Mouse (Mus musculus) liver, embryonic 15.5 days (tissue): Measurements from ENCODE around the gene Chac2. TPM values are rescaled to one million over a fixed set of nuclear protein-coding genes. Genes with fewer than 3 reads are reported as not detected.

Experiments
- ATAC-seq: fragments of 200-750 bp; cut with Nextera tagmentation; 2 replicates; pipeline ENCODE4 v1.8.0; 2017; ENCODE audit warnings: moderate number of reproducible peaks, mild to moderate bottlenecking, moderate library complexity; ENCODE audit not compliant: insufficient read depth
- H3K27ac ChIP-seq: fragments of 300-500 bp; sonication (generic); replicated peaks from 2 replicates; pipeline ENCODE4 v1.5.1; 2015; ENCODE audit warnings: mild to moderate bottlenecking, inconsistent platforms
- H3K27me3 ChIP-seq: fragments of 300-500 bp; sonication (generic); 2 replicates; pipeline ENCODE4 v1.6.1; 2015; ENCODE audit warnings: mild to moderate bottlenecking, inconsistent platforms
- H3K36me3 ChIP-seq: fragments of 300-500 bp; sonication (generic); replicated peaks from 2 replicates; pipeline ENCODE4 v1.6.1; 2015; ENCODE audit warnings: moderate library complexity, mild to moderate bottlenecking, inconsistent platforms
- H3K4me1 ChIP-seq: fragments of 300-500 bp; sonication (generic); replicated peaks from 2 replicates; pipeline ENCODE4 v1.6.1; 2015; ENCODE audit warnings: inconsistent platforms
- H3K4me2 ChIP-seq: fragments of 300-500 bp; sonication (generic); 2 replicates; pipeline ENCODE4 v1.6.1; 2015; ENCODE audit warnings: moderate library complexity, mild to moderate bottlenecking, inconsistent platforms
- H3K4me3 ChIP-seq: fragments of 300-500 bp; sonication (generic); replicated peaks from 2 replicates; pipeline ENCODE4 v1.5.1; 2015; ENCODE audit warnings: mild to moderate bottlenecking, inconsistent platforms
- H3K9ac ChIP-seq: fragments of 300-500 bp; sonication (generic); 2 replicates; pipeline ENCODE4 v1.6.1; 2015; ENCODE audit warnings: moderate library complexity, mild to moderate bottlenecking, inconsistent platforms
- H3K9me3 ChIP-seq: fragments of 300-500 bp; sonication (generic); replicated peaks from 2 replicates; pipeline ENCODE4 v1.6.1; 2016; ENCODE audit warnings: inconsistent platforms
- WGBS: fragments of 180-500 bp; shearing (Covaris S2); methylation state at CpG from one replicate; pipeline ENCODE4 v1.1.7; 2015; ENCODE audit warnings: mixed read lengths; ENCODE audit not compliant: insufficient replicate concordance; 5-methylcytosine and 5-hydroxymethylcytosine counted together
- polyA plus RNA-seq: library from polyadenylated mRNA; unstranded; fragments of >200 nt; fragmentation: Nextera tagmentation; extraction: Ambion mirVana; gene quantifications from 2 replicates; pipeline ENCODE4 v1.2.1, GENCODE M21; 2015

Chac2 gene
- polyA plus RNA-seq, 1 experiment from 2014 or later, result 96.8 TPM

- H3K27ac ChIP-seq, result peak within 1 kb of the TSS; percentile 95
- peak within 1 kb of the TSS; percentile 93 for H3K9ac ChIP-seq
- H3K4me2 ChIP-seq, result peak within 1 kb of the TSS; percentile 66
- no peaks in the 10 kb centered on the region for H3K9me3 ChIP-seq
- WGBS, result under 1% methylated on average over 40 of the region's 40 CpGs
- peaks cover 22% of the 10 kb centered on the region for H3K36me3 ChIP-seq
- H3K27me3 ChIP-seq, result no peaks in the 10 kb centered on the region
- peak; percentile 90 for ATAC-seq
- H3K4me1 ChIP-seq, result peaks cover 16% of the 10 kb centered on the region
- peak within 1 kb of the TSS; percentile 94 for H3K4me3 ChIP-seq
These were observed 31.8 kb downstream of the Chac2 start, which contains the start of gene Erlec1 for GRCm38 (mm10) chr11:30954279-30954725. Erlec1 (minus strand) TSS chr11:30954335.

DNA sequence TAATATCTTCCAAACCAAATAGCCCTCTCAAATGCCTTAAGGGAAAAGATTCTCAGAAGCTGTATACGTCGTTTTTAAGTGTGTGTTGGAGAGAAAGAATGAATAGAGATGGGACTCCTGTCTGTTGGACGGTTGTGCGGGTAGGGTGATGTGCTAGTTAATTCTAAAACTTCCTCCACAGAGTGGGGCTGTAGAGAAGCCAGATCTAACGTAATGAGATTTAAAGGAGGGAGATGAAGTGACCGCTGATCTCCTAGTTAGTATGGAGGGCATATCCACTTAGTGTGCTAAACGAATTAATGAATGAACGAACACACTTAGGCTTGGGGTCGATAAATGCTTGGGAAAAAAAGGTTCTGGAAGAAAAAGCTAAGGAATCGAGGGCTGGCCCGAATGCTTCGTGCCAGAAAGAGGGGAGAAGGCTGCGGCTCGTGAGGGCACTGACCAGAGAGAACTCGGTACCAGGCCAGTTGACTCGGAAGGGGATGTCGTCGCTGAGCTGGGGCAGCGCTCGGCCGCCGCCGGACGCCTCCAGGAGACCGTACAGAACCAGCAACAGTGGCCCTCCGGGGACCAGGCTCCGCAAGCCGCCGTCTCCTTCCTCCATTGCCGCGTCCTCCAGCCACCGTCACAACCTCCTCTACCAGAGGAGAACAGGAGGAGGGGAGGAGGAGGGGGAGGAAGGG is 32.5 kb downstream of the Chac2 start:
- peak overlapping the region; percentile 66 for H3K4me2 ChIP-seq
- peak overlapping the region; percentile 93 for H3K9ac ChIP-seq
- H3K27ac ChIP-seq, result peak overlapping the region; percentile 95
- H3K4me3 ChIP-seq, result peak overlapping the region; percentile 94
- peaks cover 16% of the 10 kb centered on the region for H3K4me1 ChIP-seq
- H3K9me3 ChIP-seq, result no peaks in the 10 kb centered on the region
- ATAC-seq, result peak; percentile 80
- 1% methylated on average over 30 of the region's 32 CpGs for WGBS
- H3K27me3 ChIP-seq, result no peaks in the 10 kb centered on the region
- H3K36me3 ChIP-seq, result peaks cover 29% of the 10 kb centered on the region

DNA sequence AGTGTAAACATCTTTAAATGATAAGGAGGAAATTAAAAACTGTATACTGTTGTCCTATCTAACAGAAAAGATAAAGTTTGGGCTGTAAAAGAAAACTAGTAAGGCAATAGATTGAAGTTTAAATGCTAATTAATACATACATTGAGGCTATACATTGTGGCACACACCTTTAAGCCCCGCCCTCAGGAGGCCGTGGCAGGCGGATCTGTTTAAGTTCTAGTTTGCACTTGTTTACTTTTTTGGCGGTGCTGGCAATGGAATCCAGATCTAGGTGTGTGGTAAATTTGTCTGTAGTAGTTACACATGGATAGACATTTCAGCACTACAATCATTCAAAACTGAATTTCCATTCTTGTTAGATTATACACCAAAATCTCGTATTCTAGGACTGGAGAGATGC is 33.3 kb downstream of the Chac2 start:
- peaks cover 16% of the 10 kb centered on the region for H3K4me1 ChIP-seq
- H3K9ac ChIP-seq, result peak overlapping the region; percentile 93
- peak overlapping the region; percentile 95 for H3K27ac ChIP-seq
- H3K36me3 ChIP-seq, result peaks cover 33% of the 10 kb centered on the region
- peak overlapping the region; percentile 94 for H3K4me3 ChIP-seq
- WGBS, result 39% methylated on average over 5 of the region's 5 CpGs
- H3K9me3 ChIP-seq, result no peaks in the 10 kb centered on the region
- 0 out of 2 replicates have a peak, but pooled peaks have one; percentile 17 for ATAC-seq
- peak overlapping the region; percentile 66 for H3K4me2 ChIP-seq
- no peaks in the 10 kb centered on the region for H3K27me3 ChIP-seq

- H3K4me2 ChIP-seq, result no peak overlapping the region
- no peak overlapping the region for H3K27ac ChIP-seq
- no peak for ATAC-seq
- WGBS, result 89% methylated on average over 2 of the region's 2 CpGs
- H3K27me3 ChIP-seq, result no peaks in the 10 kb centered on the region
- no peaks in the 10 kb centered on the region for H3K9me3 ChIP-seq
- no peaks in the 10 kb centered on the region for H3K4me1 ChIP-seq
- H3K4me3 ChIP-seq, result no peak overlapping the region
- no peak overlapping the region for H3K9ac ChIP-seq
- peaks cover 64% of the 10 kb centered on the region for H3K36me3 ChIP-seq
These were observed 42.6 kb downstream of the Chac2 start for GRCm38 (mm10) chr11:30943522-30943921.

GRCm38 (mm10) chr11:30928498-30928897 is 57.7 kb downstream of the Chac2 start:
- Histone ChIP-seq H3K27me3 (no peaks in the 10 kb centered on the region), H3K4me3 (no peak overlapping the region), H3K9ac (no peak overlapping the region), H3K36me3 (peaks cover 25% of the 10 kb centered on the region), H3K4me1 (peaks cover 7% of the 10 kb centered on the region), H3K9me3 (no peaks in the 10 kb centered on the region), H3K27ac (no peak overlapping the region), H3K4me2 (no peak overlapping the region)
- no peak for ATAC-seq
- WGBS, result 92% methylated on average over 1 of the region's 1 CpGs

DNA sequence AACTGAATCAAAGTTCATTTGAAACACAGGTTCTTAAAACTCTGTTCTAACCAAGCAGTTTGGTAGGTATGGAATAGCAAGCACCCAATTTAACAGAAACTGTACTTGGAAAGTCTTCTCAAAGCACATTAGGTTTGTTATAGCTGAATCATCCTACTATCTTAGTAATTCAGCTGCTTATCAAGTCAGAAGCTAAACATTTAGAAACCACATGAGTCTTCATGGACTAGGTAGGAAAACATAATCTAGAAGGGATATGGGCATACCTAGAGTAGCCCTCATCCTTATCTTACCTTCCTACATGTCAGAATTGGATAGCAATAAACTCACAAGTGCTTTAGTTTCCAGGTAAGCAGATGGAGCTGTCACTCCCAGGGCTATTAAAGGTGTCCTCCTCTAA is 58.1 kb downstream of the Chac2 start:
- no peak overlapping the region for H3K9ac ChIP-seq
- peaks cover 7% of the 10 kb centered on the region for H3K4me1 ChIP-seq
- no peaks in the 10 kb centered on the region for H3K9me3 ChIP-seq
- H3K4me3 ChIP-seq, result no peak overlapping the region
- H3K27ac ChIP-seq, result no peak overlapping the region
- no peak overlapping the region for H3K4me2 ChIP-seq
- no peaks in the 10 kb centered on the region for H3K27me3 ChIP-seq
- peak; percentile 67 for ATAC-seq
- H3K36me3 ChIP-seq, result peaks cover 25% of the 10 kb centered on the region

Other genes with a start within 250 kb of the Chac2 start
- 7.6 and 9.2 TPM in 2 replicates for gene Psme4, start 214.6 kb downstream of the Chac2 start, polyA plus RNA-seq
- gene Gpr75, start 101.0 kb downstream of the Chac2 start, polyA plus RNA-seq, result 0.05 TPM in 1 of 2 replicates, not detected in the other
- gene Asb3, start 100.9 kb downstream of the Chac2 start, polyA plus RNA-seq, result 11.5 and 12.9 TPM in 2 replicates
- 5.9 and 7.2 TPM in 2 replicates for gene Erlec1, start 32.0 kb downstream of the Chac2 start, polyA plus RNA-seq
- not detected in 2 replicates for gene Gm17332, start 196.1 kb upstream of the Chac2 start, polyA plus RNA-seq